Mouse (Mus musculus): Measurements from ENCODE around the gene Elf2.
A peak's percentile ranks its signal among the peaks of the same experiment; 100 is the strongest.
"Not testable (repeated sequence)": the region's sequence is repeated elsewhere in the genome, so short reads cannot be mapped to it uniquely, and the experiment has no call there.

Gene Elf2

DNA sequence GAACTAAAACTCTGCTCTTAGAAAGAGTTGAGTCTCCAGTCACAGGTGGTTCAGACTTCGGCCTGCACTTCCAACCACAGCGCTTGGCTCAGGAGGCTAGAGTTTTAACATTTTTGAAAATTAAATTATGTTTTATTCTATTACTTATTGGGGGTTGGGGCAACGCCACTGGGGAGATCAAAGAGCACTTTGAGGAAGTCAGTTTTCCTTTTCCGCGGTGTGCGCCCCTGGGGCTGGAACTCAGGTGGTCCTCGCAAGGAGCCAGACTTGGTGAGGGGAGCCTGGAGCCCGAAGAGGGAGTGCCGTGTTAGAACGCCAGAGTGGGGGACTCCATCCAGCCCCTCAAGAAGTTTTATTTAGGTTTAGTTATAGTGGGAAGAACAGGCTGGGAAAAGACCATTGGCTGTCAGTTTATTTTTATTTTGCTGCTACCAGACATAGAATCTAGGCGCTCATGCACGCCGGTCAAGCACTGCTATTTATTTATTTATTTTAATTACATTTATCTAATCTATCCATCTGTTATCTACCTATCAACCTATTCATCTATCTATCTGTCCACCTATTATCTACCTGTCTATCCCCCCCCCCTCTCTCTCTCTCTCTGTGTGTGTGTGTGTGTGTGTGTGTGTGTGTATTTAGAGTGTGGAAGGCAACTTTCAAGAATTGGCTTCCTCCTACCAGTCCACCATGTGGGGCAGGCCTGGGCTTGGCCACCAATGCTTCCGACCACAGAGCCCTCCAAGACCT lies 19.3 kb upstream of the Elf2 start:
- DNase-seq (ENCODE audit: low spot score in 2 of 2): no peak

DNA sequence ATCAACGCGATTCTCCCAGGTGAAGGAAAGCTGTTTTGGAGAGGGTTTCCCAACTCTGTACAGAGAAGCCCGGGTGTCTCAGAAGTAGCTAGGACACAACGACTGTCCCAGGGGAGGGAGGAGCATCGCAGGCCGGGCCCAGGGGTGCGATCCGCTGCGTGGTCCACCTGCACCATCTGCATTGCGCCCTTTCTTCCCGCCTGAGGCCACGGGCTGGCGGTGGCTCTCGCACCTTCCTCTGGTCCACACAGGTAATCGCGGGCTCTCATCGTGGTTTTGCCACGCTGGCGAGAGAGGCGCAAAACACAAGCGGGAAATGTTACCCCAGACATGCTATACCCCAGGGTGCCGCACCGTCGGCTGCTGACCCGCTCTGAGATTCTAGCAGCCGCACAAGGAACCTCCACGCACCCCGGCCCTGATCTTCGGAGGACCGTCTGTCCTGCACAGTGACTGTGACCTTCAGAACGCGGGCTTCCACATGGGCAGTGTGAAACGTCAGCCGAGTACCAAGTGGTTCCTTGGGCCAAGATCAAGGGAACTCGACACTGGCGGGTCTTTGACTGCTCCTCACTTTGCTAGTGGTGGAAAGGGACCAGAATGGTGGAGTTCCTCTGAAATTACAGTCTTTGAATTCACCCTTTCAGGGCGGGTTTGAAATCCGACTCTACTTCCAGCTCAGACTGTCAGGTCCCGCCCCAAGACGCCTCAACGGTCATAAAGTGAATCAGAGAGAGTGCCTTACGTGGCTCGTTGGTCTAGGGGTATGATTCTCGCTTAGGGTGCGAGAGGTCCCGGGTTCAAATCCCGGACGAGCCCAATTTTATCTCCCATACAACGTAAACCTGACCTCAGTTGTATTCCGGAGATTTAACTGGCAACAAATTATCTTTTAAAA lies 18.4 kb upstream of the Elf2 start:
- peak; percentile 58 to 70 for DNase-seq (ENCODE audit: low spot score in 2 of 2)

DNA sequence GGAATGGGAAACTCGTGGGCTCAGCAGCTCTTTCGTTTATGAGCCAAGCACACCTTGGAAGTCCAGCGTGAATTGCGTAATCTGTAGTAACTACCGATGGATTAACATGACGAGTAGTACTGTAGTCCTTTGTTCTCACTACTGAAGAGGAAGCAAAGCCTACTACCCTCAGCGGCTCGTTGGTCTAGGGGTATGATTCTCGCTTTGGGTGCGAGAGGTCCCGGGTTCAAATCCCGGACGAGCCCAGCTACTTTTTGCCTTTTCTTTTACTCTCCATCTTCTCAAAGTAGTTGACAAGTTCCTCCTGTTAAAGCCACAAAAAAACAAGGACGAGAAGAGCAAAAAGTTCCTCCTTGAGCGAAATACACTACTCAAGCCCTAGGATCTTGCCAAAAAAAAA lies 17.7 kb upstream of the Elf2 start:
- peak; percentile 60 to 62 for DNase-seq (ENCODE audit: low spot score in 2 of 2)

DNA sequence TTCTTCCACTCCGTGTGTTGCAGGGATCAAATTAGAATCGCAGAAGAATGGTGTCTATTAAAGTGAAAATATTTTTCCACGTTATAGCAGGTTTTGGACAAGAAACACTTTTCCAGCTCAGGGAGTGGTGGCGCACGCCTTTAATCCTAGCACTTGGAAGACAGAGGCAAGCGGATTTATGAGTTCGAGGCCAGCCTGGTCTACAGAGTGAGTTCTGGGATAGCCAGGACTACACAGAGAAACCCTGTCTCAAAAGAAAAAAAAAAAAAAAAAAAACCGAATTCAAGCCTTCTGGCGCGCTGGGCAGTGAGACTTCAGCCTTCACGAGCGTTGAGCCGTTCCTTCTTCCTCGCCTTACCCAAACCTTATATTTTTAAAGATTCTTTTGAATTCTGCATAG lies 17.2 kb upstream of the Elf2 start:
- no peak for DNase-seq (ENCODE audit: low spot score in 2 of 2)

DNA sequence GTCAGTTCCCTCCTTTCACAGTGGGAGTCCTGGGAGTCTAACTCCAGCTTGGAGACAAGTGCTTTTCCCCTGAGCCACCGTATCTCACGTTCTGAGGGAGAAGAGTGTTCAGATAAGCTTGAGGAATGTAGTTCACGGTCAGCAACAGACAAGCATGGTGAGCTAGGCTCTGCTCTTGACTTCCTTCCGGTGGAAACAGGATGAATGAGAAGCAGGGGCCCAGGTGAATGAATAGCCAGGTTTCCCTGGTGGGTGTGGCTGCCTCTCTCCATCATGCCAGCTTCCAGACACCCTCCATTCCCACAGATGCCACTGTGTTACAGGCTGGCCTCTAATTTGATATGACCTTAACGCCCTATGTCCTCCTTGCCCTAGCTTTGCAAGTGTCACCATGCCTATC lies 16.6 kb upstream of the Elf2 start:
- no peak for DNase-seq (ENCODE audit: low spot score in 2 of 2)

DNA sequence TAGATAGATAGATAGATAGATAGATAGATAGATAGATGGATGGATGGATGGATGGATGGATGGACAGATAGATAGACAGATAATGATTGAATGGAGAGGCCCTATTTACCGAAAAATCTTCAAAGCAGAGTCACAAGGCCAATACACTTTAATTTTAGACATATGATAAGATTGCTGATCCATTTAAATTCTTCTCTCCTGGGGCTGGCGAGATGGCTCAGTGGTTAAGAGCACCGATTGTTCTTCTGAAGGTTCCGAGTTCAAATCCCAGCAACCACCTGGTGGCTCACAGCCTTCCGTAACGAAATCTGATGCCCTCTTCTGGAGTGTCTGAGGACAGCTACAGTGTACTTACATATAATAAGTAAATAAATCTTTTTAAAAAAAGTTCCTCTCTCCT lies 14.5 kb upstream of the Elf2 start:
- not testable (repeated sequence) for DNase-seq (ENCODE audit: low spot score in 2 of 2)

DNA sequence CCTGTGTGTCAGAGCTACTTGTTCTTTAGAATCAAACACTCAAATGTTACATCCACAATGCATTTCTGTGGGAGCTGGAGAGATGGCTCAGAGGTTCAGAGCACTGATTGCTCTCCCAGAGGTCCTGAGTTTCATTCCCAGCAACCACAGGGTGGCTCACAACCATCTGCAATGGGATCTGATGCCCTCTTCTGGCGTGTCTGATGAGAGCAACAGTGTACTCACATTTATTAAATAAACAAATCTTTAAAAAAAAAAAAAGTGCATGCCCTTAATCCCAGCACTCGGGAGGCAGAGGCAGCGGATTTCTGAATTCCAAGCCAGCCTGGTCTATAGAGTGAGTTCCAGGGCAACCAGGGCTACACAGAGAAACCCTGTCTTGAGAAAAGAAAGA lies 13.6 kb upstream of the Elf2 start:
- no peak for DNase-seq (ENCODE audit: low spot score in 2 of 2)

DNA sequence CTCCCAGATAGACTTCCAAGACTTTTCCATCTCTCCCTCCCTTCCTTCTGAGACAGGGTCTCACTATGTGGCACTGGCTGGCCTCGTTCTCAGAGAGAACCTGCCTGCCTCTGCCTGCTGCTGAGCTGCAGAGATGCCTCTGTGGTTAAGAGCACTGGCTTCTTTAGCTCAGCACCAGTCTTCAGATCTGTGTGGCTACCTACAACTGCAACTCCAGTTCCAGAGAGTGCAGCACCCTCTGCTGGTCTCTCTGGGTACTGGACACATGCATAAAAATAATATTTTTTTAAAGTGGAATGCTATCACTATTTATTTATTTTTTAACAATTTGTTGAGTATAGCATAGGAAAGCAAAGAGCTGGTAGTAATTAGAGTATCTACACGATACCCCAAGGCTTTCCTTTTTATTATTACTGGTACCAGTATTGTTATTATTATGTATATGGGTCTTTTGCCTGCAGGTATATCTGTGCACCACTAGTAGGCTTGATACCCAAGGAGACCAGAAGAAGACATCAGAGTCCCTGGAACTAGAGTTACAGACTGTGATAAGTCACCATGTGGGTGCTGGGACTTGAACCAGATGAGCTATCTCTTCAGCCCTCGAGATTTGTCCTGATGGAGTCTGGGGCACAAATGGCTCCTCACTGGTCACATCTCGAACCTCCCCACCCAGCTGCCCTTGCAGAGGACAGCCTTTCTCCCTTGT lies 13.0 kb upstream of the Elf2 start:
- DNase-seq (ENCODE audit: low spot score in 2 of 2): peak; percentile 33 to 45

DNA sequence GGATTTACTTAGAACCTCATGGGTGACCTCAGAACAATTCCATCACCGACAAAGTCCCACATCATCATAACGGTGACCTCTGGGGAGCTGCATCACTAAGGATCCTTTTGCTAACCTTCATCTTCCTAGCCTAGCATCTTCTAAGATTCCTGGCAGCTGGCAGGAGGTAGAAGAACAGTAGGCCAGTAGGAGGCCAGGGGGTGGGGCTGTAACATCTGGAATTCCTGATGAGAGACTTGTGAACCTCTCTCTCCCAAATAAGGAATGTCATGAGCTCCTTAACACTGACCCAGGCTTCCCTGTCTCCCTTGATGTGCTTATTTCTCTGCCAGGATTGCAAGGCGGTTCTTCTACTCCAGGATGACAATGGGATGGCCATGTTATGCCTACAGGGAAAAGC lies 10.3 kb upstream of the Elf2 start:
- DNase-seq (ENCODE audit: low spot score in 2 of 2): no peak

DNA sequence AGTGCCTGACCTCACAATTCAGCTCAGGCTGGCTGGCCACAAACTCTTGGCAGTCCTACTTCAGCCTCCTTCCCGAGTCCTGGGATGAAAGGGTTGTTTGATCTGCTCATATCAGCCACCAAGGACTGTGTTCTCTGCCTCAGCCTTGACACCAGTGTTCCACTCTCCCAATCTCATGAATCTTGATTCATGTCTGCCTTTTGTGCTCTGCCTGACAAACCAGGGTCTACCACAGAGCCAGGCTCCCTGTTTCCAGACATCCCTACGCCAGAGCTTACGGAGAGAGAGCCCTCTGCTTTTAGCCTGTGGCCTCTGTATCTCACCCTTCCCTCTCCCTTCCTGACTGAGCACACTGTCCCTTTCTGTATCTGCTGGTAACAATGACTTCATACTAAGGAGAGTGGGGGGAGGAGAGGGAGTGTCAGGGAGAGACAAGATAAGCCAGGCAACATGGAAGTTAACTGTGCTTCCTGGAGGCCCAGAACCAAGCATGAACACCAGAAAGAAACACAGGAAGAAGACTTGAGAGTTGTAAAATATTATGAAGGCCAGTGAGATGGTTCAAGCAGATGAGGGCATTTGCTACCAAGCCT lies 8.3 kb upstream of the Elf2 start:
- no peak for DNase-seq (ENCODE audit: low spot score in 2 of 2)

DNA sequence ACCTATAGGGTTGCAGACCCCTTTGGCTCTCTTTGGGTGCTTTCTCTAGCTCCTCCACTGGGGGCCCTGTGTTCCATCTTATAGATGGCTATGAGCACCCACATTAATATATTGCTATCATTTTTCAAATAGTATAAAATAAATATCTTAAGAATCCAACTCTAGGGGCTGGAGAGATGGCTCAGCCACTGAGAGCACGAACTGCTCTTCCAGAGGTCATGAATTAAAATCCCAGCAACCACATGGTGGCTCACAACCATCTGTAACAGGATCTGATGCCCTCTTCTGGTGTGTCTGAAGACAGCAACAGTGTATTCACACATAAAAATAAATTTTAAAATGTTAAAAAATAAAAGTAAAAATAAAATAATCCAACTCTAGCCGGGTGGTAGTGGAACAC lies 4.6 kb upstream of the Elf2 start:
- DNase-seq (ENCODE audit: low spot score in 2 of 2): not testable (repeated sequence)

DNA sequence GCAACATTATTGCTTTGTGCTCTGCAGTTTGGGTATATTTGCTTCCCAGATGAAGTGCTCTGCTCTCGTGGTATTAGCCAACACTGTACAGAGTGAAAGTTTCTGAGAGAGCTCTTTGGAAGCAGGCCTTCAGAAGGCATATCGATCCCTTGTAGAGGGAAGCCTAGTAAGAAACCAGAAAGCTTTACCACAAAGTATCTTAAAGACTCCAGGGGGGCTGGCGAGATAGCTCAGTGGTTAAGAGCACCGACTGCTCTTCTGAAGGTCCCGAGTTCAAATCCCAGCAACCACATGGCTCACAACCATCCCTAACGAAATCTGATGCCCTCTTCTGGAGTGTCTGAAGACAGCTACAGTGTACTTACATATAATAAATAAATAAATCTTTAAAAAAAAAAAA lies 3.7 kb upstream of the Elf2 start:
- DNase-seq (ENCODE audit: low spot score in 2 of 2): not testable (repeated sequence)

DNA sequence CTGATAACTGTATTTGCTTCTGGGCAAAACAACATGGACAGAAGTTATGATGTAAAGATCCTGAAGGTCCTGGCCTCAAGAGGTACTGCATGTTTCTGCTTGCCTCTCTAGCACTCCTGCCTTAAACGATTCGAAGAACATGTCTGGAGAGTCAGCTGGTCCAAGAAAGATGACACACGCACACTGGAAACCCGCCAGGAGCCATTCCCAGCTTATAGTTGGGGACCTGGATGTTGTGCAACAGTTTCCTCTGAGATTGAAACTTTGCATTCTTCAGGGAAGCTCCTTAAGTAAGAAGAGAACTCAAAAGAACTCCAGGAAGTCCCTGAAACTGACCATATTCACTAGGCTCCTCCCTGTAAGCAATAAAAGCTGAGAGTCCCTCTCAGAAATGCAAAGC lies 2.8 kb upstream of the Elf2 start:
- DNase-seq (ENCODE audit: low spot score in 2 of 2): no peak

DNA sequence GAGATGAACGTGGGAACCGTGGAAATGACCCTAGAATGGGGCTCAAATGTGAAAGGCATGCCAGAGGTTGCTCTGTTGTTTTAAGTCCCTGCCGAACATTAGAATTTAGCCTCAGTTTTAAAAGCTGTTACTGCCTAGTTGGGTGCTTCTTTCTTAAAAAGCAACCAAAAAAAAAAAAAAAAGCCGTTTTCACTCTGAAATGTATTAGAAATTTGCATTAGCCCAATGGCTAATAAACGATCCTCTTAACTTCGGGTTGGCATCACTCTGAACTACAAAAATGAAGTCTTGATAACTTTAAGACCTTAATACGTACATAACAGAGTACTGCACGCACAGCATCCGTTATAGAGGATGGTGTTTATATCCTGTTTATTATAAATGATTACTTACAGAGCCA lies 1.7 kb upstream of the Elf2 start:
- DNase-seq (ENCODE audit: low spot score in 2 of 2): no peak

DNA sequence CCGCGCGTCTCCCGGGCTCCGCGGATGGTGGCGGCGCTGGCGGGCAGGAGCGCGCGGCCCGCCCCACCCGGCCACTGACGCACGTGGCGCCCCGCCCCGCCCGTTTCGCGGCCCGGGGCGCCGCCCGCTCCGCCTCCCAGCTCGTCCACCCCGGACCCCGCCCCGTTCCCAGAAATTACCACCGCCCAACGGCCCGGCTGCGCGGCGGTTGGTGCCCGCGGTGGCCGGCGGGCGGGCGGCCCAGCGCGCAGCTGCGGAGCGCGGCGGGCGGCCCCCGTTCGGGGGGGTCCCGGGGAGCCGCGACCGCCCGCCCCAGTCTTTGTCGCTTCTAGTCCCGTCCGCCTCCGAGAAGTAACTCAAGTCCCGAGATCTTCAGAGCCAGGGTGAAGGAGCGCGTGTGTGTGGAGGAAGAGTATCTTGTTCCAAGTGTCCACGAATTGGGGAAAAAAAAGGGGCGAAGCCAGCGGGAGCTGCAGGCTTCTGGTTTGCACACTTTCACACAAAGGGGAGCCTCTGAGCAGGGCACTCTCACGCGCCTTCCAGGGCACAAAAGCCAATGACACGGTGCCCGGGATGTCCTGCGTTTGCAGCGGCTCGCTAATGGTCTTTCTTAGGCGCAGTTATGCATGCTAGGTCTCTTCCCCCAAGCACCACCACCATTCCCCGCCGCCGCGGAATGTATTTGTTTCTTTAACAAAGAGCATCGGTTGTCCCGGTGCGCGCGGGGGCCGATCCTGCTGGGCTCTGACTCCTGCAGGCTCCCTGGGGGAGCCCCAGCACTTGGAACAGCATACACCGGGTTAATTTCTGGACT lies 1.0 kb upstream of the Elf2 start:
- peak; percentile 79 to 89 for DNase-seq (ENCODE audit: low spot score in 2 of 2)

DNA sequence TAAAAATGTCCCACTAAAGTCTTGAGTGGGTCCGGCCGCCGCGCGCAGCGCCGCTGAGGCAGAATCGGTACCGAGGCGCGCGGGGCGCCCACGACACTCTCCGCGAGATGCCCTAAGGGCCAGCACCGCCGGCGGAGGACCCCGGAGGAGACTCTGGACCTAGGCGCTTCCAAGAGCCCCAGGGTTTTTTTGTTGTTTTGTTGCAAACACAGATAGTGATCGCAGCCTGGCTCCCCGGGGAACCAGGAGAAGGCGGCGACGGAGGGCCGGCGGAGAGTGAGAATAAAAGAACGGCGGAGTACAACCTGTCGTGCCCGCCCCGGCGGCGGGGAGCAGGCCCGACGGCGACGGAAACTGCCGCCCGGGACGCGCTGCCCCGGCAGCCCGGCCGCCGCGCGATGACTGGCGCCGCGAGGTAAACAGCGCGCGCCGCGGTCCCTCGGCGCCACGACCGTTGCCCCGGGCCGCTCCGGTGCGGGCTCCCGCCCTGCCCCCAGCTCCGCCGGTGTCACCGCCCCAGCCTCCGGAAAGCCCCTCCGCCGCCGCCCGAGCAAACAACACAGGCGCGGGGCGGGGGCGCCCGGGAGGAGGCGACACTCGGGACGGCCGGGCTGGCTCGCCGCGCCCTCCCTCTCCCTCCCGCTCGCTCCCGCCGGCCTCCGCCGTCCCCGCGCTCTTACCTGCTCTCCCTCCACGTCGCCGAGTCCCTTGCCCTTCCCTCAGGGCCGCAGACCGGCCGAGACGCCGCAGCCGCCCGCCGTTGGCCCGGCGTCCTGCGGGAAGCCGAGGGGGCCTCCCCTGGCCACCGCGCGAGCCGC lies 520 bp downstream of the Elf2 start:
- DNase-seq (ENCODE audit: low spot score in 2 of 2): peak; percentile 38 to 41

DNA sequence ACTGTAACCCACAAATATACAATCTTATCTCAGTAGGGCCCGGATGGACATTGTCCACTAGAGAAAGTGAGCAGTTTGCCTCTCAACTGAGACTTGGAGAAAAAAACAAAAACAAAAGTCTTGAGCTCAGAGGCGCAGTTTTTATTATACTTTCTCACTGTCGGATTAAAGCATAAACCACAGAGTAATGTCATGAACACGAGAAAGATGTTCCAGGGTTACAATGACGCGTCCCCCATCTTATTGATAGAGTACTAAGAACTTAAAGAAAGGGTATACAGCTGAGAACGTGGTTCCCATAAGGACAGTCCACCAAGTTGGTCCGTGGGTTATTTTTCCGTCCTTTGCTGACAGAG lies 1.1 kb downstream of the Elf2 start:
- no peak for DNase-seq (ENCODE audit: low spot score in 2 of 2)

DNA sequence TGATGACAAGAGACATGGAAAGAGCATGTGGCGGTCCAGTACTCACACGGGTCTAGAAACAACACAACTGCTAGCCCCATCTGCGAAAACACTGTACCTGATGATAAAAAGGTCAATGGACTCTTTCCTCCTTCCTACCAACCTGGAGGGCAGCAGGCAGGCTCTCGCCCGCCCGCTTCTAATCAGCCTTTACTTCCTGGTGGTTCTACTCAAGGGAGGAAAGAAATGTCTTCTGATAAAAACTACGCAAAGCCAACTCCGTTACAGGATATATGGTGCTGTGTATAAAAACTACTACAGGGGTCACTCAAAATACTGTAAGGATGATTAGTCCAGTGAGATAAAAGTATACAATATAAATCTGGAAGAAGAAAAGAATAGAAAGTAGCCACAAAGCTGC lies 5.1 kb downstream of the Elf2 start:
- no peak for DNase-seq (ENCODE audit: low spot score in 2 of 2)

DNA sequence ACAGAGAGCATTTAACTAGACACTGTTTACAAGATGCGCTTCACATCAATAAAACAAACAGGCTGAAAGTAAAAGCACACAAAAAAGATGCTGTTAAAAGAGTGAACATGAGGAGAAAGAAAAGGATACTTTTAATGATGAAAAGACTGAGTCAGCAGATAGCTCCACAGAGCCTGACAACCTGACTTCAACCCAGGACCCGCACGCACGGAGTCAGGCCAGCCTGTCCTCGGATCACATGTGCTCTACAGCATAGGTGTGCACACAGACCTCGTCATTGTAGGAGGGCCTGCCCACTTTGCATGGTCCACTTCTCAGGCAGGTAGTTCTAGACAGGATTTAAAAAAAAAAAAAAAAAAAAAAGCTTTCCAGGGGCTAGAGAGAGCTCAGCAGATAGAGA lies 6.5 kb downstream of the Elf2 start:
- no peak for DNase-seq (ENCODE audit: low spot score in 2 of 2)

DNA sequence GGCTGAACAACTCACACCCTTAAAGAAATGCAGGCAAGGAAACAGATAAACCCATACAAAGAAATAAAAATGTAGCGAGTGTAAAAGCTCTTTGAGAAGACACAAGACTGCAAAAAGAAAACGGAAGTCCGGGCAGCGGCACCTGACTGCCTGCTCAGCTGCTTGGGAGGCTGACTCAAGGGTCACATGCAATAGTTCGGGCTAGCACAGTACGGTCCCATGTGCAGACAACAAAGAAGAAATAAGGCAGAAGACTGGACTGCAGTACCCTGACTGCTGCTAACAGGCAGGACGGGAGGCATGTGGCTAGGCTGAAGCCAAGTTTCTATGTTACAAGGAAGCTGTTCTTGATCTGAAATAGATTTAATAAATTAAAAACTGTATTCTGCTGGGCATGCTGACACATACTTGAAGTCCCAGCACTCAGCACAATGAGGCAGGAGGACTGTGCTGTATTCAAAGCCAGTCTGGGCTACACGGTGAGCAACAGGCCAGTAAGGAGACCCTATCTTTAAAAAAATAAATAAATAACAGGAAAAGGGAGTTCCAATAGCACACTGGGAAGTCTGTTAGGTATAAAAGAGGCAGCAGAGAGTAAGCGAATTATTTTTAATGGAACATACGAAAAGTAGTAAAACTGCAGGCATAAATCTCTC lies 7.1 kb downstream of the Elf2 start:
- DNase-seq (ENCODE audit: low spot score in 2 of 2): peak; percentile 29 to 63

Data from urinary bladder, postnatal 36 days (tissue).